Mouse (Mus musculus) lung, postnatal 0 days (tissue): ENCODE measurements around the gene Kcnd3. TPM values are rescaled to one million over a fixed set of nuclear protein-coding genes. Genes with fewer than 3 reads are reported as not detected.

Experiments used
- ATAC-seq: fragments of 200-750 bp; cut with Nextera tagmentation; 2 replicates; pipeline ENCODE4 v1.8.0; 2017; ENCODE audit warnings: moderate library complexity
- DNase-seq: peaks from one replicate; pipeline ENCODE4 v3.0.0-alpha.2; 2016; ENCODE audit warnings: low spot score
- H3K27ac ChIP-seq: fragments of 300-500 bp; sonication (generic); 2 replicates; pipeline ENCODE4 v1.5.1; 2014; ENCODE audit warnings: antibody characterized with exemption, mild to moderate bottlenecking, low read length, mixed read lengths
- H3K27me3 ChIP-seq: fragments of 300-500 bp; sonication (generic); replicated peaks from 2 replicates; pipeline ENCODE4 v1.6.1; 2014; ENCODE audit warnings: low read length, mixed read lengths; ENCODE audit not compliant: insufficient read depth
- H3K36me3 ChIP-seq: fragments of 300-500 bp; sonication (generic); 2 replicates; pipeline ENCODE4 v1.6.1; 2014; ENCODE audit warnings: low read length, mixed read lengths; ENCODE audit not compliant: insufficient read depth
- H3K4me1 ChIP-seq: fragments of 300-500 bp; sonication (generic); 2 replicates; pipeline ENCODE4 v1.6.1; 2014; ENCODE audit warnings: antibody characterized with exemption, low read depth, low read length, mixed read lengths; ENCODE audit not compliant: insufficient read depth
- H3K4me2 ChIP-seq: fragments of 300-500 bp; sonication (generic); replicated peaks from 2 replicates; pipeline ENCODE4 v1.6.1; 2014; ENCODE audit warnings: low read depth, mild to moderate bottlenecking, low read length, moderate library complexity, mixed read lengths
- H3K4me3 ChIP-seq: fragments of 300-500 bp; sonication (generic); 2 replicates; pipeline ENCODE4 v1.5.1; 2014; ENCODE audit warnings: low read depth, low read length
- H3K9ac ChIP-seq: fragments of 300-500 bp; sonication (generic); replicated peaks from 2 replicates; pipeline ENCODE4 v1.6.1; 2014; ENCODE audit warnings: low read depth, mild to moderate bottlenecking
- H3K9me3 ChIP-seq: fragments of 300-500 bp; sonication (generic); 2 replicates; pipeline ENCODE4 v1.6.1; 2016; ENCODE audit warnings: low read length, mixed read lengths
- CTCF ChIP-seq: IDR thresholded peaks from 2 replicates; pipeline ENCODE4 v1.5.1; 2016; ENCODE audit warnings: antibody characterized with exemption, mild to moderate bottlenecking
- EP300 ChIP-seq: IDR thresholded peaks from 2 replicates; pipeline ENCODE4 v1.6.1; 2016; ENCODE audit warnings: antibody characterized with exemption, mild to moderate bottlenecking, control low read depth
- WGBS: fragments of 180-500 bp; shearing (Covaris S2); extraction: QIAGEN DNeasy Blood & Tissue Kit; methylation state at CpG from one replicate; pipeline ENCODE4 v1.1.7; 2014; 5-methylcytosine and 5-hydroxymethylcytosine counted together
- polyA plus RNA-seq: library from polyadenylated mRNA; unstranded; fragments of >200 nt; fragmentation: Nextera tagmentation; extraction: Ambion mirVana; gene quantifications from 2 replicates; pipeline ENCODE4 v1.2.1, GENCODE M21; 2015

Gene Kcnd3
- polyA plus RNA-seq, 1 experiment from 2014 or later, result 0.13 TPM

DNA sequence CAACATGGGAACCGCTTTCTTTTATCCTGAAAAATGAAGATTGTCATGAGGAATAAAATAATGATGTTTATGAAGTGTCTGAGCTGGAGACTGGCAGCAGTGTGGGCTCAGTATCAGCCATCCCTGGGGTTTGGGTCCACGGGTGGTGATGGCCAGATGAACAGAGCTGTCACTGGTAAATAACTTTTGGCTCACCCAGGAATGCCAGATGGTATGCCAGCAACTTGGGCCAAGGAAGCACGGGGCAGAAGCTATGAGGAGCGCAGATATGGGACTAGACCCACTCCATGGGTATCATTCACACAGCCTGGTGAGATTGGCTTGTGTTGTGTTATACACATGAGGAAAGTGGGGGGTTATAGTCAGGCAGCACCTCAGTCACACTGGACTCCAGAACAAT, 26.7 kb downstream of the Kcnd3 start:
- no peak overlapping the region for H3K4me2 ChIP-seq
- no peak overlapping the region for H3K9ac ChIP-seq
- H3K4me1 ChIP-seq, result no peaks in the 10 kb centered on the region
- TF ChIP-seq EP300, result no peak
- TF ChIP-seq CTCF, result no peak
- no peaks in the 10 kb centered on the region for H3K9me3 ChIP-seq
- no peak for ATAC-seq
- 78% methylated on average over 4 of the region's 4 CpGs for WGBS
- H3K4me3 ChIP-seq, result no peak overlapping the region
- no peaks in the 10 kb centered on the region for H3K36me3 ChIP-seq
- no peak for DNase-seq
- no peaks in the 10 kb centered on the region for H3K27me3 ChIP-seq
- H3K27ac ChIP-seq, result no peak overlapping the region

DNA sequence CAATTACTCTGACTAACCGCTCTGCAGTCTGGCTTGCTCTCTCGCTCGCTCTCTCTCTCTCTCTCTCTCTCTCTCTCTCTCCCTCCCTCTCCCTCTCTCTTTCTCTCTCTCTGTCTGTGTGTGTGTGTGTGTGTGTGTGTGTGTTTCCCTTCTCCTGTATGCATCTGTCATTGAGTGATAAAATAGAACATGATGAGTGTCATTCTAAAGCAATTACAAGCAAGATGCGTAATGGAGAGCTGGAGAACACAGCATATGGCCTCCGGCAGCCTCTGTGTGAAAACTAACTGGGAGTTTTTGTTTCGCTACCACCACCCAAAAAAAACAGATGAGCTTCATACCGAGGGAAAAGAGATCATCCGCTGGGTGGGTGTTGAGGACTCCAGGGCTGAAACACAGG, 29.3 kb downstream of the Kcnd3 start:
- Histone ChIP-seq H3K36me3 (no peaks in the 10 kb centered on the region), H3K9me3 (no peaks in the 10 kb centered on the region), H3K4me1 (no peaks in the 10 kb centered on the region), H3K9ac (no peak overlapping the region), H3K4me3 (no peak overlapping the region), H3K27me3 (no peaks in the 10 kb centered on the region), H3K27ac (no peak overlapping the region), H3K4me2 (no peak overlapping the region)
- 76% methylated on average over 8 of the region's 8 CpGs for WGBS
- DNase-seq (no peak), ATAC-seq (no peak)
- no peak for TF ChIP-seq CTCF
- TF ChIP-seq EP300, result no peak

DNA sequence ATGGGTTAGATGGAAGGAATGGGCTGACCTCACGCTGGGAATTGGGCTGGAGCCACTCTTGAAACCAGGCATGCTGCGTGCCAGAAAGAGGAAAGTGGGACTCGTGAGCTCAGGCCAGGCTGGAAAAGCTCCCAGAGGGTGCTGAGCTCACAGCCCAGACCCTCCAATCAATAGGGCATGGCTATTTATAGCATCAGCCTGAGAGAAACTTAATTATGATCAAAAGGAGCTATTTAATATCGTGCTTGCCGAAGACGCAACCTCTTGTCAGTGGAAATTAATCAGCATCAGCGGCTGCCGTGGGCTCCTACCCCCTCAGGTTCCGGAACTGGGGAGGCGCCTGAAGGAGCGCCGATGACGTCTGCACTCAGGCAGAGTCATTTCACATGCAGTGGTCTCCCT, 31.5 kb downstream of the Kcnd3 start:
- no peak overlapping the region for H3K27ac ChIP-seq
- H3K4me2 ChIP-seq, result no peak overlapping the region
- H3K9ac ChIP-seq, result no peak overlapping the region
- no peaks in the 10 kb centered on the region for H3K4me1 ChIP-seq
- no peaks in the 10 kb centered on the region for H3K9me3 ChIP-seq
- 55% methylated on average over 13 of the region's 13 CpGs for WGBS
- no peak for DNase-seq
- H3K4me3 ChIP-seq, result no peak overlapping the region
- no peaks in the 10 kb centered on the region for H3K27me3 ChIP-seq
- H3K36me3 ChIP-seq, result no peaks in the 10 kb centered on the region
- ATAC-seq, result no peak
- no peak for TF ChIP-seq EP300
- TF ChIP-seq CTCF, result no peak

- ATAC-seq, result no peak
- Histone ChIP-seq H3K27ac (no peak overlapping the region), H3K27me3 (no peaks in the 10 kb centered on the region), H3K4me2 (no peak overlapping the region), H3K9me3 (no peaks in the 10 kb centered on the region), H3K4me1 (no peaks in the 10 kb centered on the region), H3K4me3 (no peak overlapping the region), H3K9ac (no peak overlapping the region), H3K36me3 (no peaks in the 10 kb centered on the region)
- DNase-seq, result no peak
- WGBS, result 32% methylated on average over 8 of the region's 8 CpGs
- TF ChIP-seq EP300 (no peak), CTCF (no peak)
Measured at GRCm38 (mm10) chr3:105487171-105487570, 35.0 kb downstream of the Kcnd3 start.

- H3K9me3 ChIP-seq, result no peaks in the 10 kb centered on the region
- H3K4me1 ChIP-seq, result no peaks in the 10 kb centered on the region
- no peaks in the 10 kb centered on the region for H3K27me3 ChIP-seq
- TF ChIP-seq EP300 (no peak), CTCF (no peak)
- H3K4me3 ChIP-seq, result no peak overlapping the region
- no peak overlapping the region for H3K9ac ChIP-seq
- H3K36me3 ChIP-seq, result no peaks in the 10 kb centered on the region
- no peak for DNase-seq
- no peak for ATAC-seq
- 26% methylated on average over 4 of the region's 4 CpGs for WGBS
- H3K4me2 ChIP-seq, result no peak overlapping the region
- H3K27ac ChIP-seq, result no peak overlapping the region
Measured at GRCm38 (mm10) chr3:105489607-105490006, 37.5 kb downstream of the Kcnd3 start.

GRCm38 (mm10) chr3:105494886-105495285, 42.8 kb downstream of the Kcnd3 start:
- 35% methylated on average over 9 of the region's 9 CpGs for WGBS
- Histone ChIP-seq H3K4me2 (no peak overlapping the region), H3K27ac (no peak overlapping the region), H3K9me3 (no peaks in the 10 kb centered on the region), H3K9ac (no peak overlapping the region), H3K4me1 (no peaks in the 10 kb centered on the region), H3K4me3 (no peak overlapping the region), H3K36me3 (no peaks in the 10 kb centered on the region), H3K27me3 (no peaks in the 10 kb centered on the region)
- TF ChIP-seq EP300 (no peak), CTCF (no peak)
- ATAC-seq (no peak), DNase-seq (no peak)

DNA sequence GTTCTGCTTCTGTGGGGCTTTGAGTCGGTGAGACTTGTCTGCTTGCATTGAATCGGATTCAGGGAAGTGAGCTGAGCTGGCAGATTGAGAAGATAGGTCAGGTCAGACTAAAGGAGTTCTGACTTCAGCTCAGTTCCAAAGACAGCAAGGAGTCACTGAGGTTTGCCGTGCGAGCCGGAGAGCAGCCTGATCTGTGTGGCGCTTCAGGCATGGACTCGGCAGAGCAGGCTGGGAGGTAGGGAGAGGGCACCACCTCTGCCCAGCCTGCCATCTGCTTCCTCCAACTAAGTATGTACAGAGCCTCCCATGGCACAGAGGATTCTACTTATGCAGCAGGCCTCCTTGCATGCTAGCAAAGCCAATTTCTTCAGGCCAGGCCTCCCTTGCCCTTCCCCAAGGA, 44.1 kb downstream of the Kcnd3 start:
- H3K9me3 ChIP-seq, result no peaks in the 10 kb centered on the region
- no peak overlapping the region for H3K4me2 ChIP-seq
- no peak overlapping the region for H3K9ac ChIP-seq
- H3K4me1 ChIP-seq, result no peaks in the 10 kb centered on the region
- no peak overlapping the region for H3K4me3 ChIP-seq
- no peaks in the 10 kb centered on the region for H3K27me3 ChIP-seq
- DNase-seq (no peak), ATAC-seq (no peak)
- WGBS, result 76% methylated on average over 7 of the region's 7 CpGs
- no peak overlapping the region for H3K27ac ChIP-seq
- TF ChIP-seq CTCF (no peak), EP300 (no peak)
- no peaks in the 10 kb centered on the region for H3K36me3 ChIP-seq
